Mouse (Mus musculus): ENCODE data around the gene Ppme1. TPM values are rescaled to one million over a fixed set of nuclear protein-coding genes. Genes with fewer than 3 reads are reported as not detected.

The Ppme1 gene
- total and polyA plus RNA-seq, 3 experiments: 40.2 to 50.8 (median 45.6) TPM

DNA sequence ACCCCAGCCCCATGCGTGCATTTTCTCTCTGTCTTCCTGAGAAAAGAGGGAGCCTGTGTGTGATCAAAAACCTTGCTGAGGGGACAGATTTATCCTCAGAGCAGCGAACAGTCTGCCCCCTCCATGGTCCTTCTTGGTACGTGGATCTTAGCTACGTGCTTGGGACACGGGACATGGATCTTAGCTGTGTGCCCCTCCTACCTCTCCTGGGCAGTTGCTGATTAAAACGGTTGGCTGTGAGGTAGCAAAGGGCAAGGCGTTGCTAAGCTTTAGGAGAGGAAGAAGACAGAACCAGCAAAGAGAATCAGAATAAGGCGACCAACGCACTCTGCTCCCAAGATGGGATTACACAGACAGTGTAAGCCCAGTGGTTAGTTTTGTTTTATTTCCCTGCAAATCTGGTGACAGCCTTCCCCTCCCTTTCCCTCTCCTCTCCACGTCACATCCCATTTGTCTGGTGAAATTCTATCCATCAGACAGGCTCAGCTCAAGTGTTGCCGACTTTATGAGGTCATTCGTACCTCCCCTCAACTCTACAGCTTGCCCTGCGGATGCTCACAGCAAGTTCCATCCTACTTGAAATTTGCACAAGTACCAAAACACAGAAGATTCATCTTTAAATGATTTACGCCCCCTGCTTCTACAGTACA lies 73.1 kb downstream of the Ppme1 start:
- no peak overlapping the region for H3K9ac ChIP-seq (ENCODE audit: insufficient read depth, low read depth)

DNA sequence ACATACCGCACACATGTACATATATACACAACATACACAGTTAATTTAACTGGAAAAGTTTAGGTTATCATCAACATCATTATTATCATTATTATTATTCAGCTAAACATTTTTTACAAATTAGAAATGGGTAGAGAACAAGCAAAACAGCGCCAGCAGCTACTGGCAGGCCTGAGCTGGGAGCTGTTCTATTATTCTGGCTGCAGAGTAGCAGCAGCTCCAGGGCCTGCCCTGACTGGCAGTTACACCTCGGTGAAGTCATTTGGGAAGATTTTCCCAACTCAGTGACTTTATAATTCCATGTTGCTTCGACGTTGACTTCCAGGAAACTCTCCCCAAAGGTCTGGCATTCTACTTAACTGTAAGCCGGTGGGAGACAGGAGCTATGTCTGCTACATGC lies 75.4 kb downstream of the Ppme1 start:
- H3K27me3 ChIP-seq (replicated peaks): peaks cover 2% of the 10 kb centered on the region
- DNase-seq (ENCODE audit: extremely low read depth): no peak
- no peaks in the 10 kb centered on the region for H3K4me1 ChIP-seq (ENCODE audit: control insufficient read depth in 1 of 2, insufficient read depth in 2 of 2)
- in situ Hi-C loops (cut with MboI; ENCODE audit: low pct_ligation_motif_present, low pct_unique_long_range_greater_than_20kb, low sequenced_read_pairs) (no loop called here), dilution Hi-C loops (cut with MboI; ENCODE audit: extremely low pct_ligation_motif_present, extremely low pct_unique_long_range_greater_than_20kb, low sequenced_read_pairs) (no loop called here)
- H3K9me3 ChIP-seq (replicated peaks; ENCODE audit: low read length): no peaks in the 10 kb centered on the region
- TF ChIP-seq KAT2A (IDR thresholded peaks at IDR 0.05; ENCODE audit: insufficient replicate concordance, low read length) (no peak), POLR2AphosphoS2 (IDR thresholded peaks at IDR 0.05; ENCODE audit: low read depth, low read length) (no peak), PAX5 (IDR thresholded peaks at IDR 0.05; ENCODE audit: low read length) (no peak), RCOR1 (conservative IDR thresholded peaks at IDR 0.05; ENCODE audit: low read depth, low read length) (no peak), ELF1 (IDR thresholded peaks at IDR 0.05; ENCODE audit: low read depth, low read length) (no peak)
- no peak overlapping the region for H3K4me2 ChIP-seq (ENCODE audit: insufficient read depth, low read depth, poor library complexity, severe bottlenecking)
- H3K9ac ChIP-seq (ENCODE audit: insufficient read depth, low read depth): no peak overlapping the region
- no peaks in the 10 kb centered on the region for H3K79me2 ChIP-seq (replicated peaks; ENCODE audit: control insufficient read depth, extremely low read depth, insufficient read depth, poor library complexity, severe bottlenecking)
- H3K27ac ChIP-seq (ENCODE audit: insufficient read depth, low read depth): no peak overlapping the region
- H3K36me3 ChIP-seq (replicated peaks in 1 of 2; ENCODE audit: control insufficient read depth in 1 of 2, insufficient read depth in 1 of 2, low read length in 1 of 2): no peaks in the 10 kb centered on the region
- no peak overlapping the region for H3K4me3 ChIP-seq (replicated peaks in 1 of 3; ENCODE audit: low read depth in 2 of 3, low read length in 2 of 3, poor library complexity in 1 of 3)

More for the DNA sequence above, 73.1 kb downstream of the Ppme1 start:
- Histone ChIP-seq H3K36me3 (replicated peaks in 1 of 2; ENCODE audit: control insufficient read depth in 1 of 2, insufficient read depth in 1 of 2, low read length in 1 of 2) (no peaks in the 10 kb centered on the region), H3K27me3 (replicated peaks) (no peaks in the 10 kb centered on the region), H3K79me2 (replicated peaks; ENCODE audit: control insufficient read depth, extremely low read depth, insufficient read depth, poor library complexity, severe bottlenecking) (no peaks in the 10 kb centered on the region), H3K27ac (ENCODE audit: insufficient read depth, low read depth) (no peak overlapping the region), H3K4me1 (ENCODE audit: control insufficient read depth in 1 of 2, insufficient read depth in 2 of 2) (no peaks in the 10 kb centered on the region), H3K9me3 (replicated peaks; ENCODE audit: low read length) (no peaks in the 10 kb centered on the region), H3K4me2 (ENCODE audit: insufficient read depth, low read depth, poor library complexity, severe bottlenecking) (no peak overlapping the region), H3K4me3 (replicated peaks in 1 of 3; ENCODE audit: low read depth in 2 of 3, low read length in 2 of 3, poor library complexity in 1 of 3) (no peak overlapping the region)
- no peak for TF ChIP-seq USF2 (conservative IDR thresholded peaks at IDR 0.05; ENCODE audit: low read depth, low read length)
- TF ChIP-seq GABPA (IDR thresholded peaks at IDR 0.05; ENCODE audit: insufficient replicate concordance, low read depth, low read length): no peak
- TF ChIP-seq USF1 (IDR thresholded peaks at IDR 0.05; ENCODE audit: low read depth, low read length): no peak
- no peak for TF ChIP-seq CHD2 (IDR thresholded peaks at IDR 0.05; ENCODE audit: low read length)
- TF ChIP-seq TBP (conservative IDR thresholded peaks at IDR 0.05; ENCODE audit: low read depth, low read length): no peak
- no peak for TF ChIP-seq MXI1 (IDR thresholded peaks at IDR 0.05; ENCODE audit: low read depth, low read length)
- no peak for TF ChIP-seq EP300 (IDR thresholded peaks at IDR 0.05; ENCODE audit: low read length)
- no peak for TF ChIP-seq BHLHE40 (IDR thresholded peaks at IDR 0.05; ENCODE audit: low read depth, low read length)
- no peak for TF ChIP-seq ZMIZ1 (IDR thresholded peaks at IDR 0.05; ENCODE audit: low read depth, low read length)
- no peak for TF ChIP-seq CHD1 (IDR thresholded peaks at IDR 0.05; ENCODE audit: low read depth, low read length)
- DNase-seq (ENCODE audit: extremely low read depth): no peak
- in situ Hi-C loops (cut with MboI; ENCODE audit: low pct_ligation_motif_present, low pct_unique_long_range_greater_than_20kb, low sequenced_read_pairs): no loop called here
- dilution Hi-C loops (cut with MboI; ENCODE audit: extremely low pct_ligation_motif_present, extremely low pct_unique_long_range_greater_than_20kb, low sequenced_read_pairs): no loop called here

Measured in CH12.LX (cell line).